Mouse (Mus musculus) ES-Bruce4 (cell line): Measurements from ENCODE around the gene Plin5.
"Not testable (repeated sequence)": the region's sequence is repeated elsewhere in the genome, so short reads cannot be mapped to it uniquely, and the experiment has no call there.

Experiments used
- CTCF ChIP-seq: IDR thresholded peaks from one replicate; pipeline ENCODE4 v1.8.1; 2011; ENCODE audit warnings: low read depth, low read length
- EP300 ChIP-seq: IDR thresholded peaks from 2 replicates; pipeline ENCODE4 v1.6.1; 2011; ENCODE audit warnings: low read depth, low read length; ENCODE audit not compliant: insufficient read depth
- POLR2A ChIP-seq: IDR thresholded peaks from one replicate; pipeline ENCODE4 v1.8.1; 2011; ENCODE audit warnings: low read length; ENCODE audit not compliant: insufficient read depth

GRCm38 (mm10) chr17:56104821-56105220 is 12.6 kb downstream of the Plin5 start:
- not testable (repeated sequence) for TF ChIP-seq CTCF, EP300, POLR2A
